Mouse (Mus musculus) spleen, postnatal 14 days (tissue): ENCODE measurements around the gene Scnn1g.

Experiments
- DNase-seq, 2 experiments: peaks; one replicate each; pipeline ENCODE4 v3.0.0; 2021 to 2022; ENCODE audit warnings: low spot score in 2 of 2

Gene Scnn1g

DNA sequence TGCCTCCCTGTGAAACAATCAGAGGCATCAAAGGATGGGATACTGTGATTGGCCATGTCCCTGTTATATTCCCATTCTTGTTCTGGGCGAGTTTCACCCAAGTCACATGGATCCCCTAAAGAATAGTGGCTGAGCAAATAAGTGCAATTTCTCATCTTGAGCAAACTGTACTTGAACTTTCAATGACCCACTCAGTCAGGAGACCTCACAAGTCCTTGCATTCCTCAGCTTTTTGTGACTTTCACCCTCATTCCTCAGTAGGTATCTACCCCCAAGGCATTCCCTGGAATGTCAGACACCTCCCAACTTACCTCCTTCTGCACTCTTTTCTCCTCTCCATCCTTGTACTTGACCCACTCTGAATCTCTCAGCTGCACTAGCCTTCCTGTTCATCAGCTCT, 44.3 kb downstream of the Scnn1g start:
- no peak for DNase-seq

DNA sequence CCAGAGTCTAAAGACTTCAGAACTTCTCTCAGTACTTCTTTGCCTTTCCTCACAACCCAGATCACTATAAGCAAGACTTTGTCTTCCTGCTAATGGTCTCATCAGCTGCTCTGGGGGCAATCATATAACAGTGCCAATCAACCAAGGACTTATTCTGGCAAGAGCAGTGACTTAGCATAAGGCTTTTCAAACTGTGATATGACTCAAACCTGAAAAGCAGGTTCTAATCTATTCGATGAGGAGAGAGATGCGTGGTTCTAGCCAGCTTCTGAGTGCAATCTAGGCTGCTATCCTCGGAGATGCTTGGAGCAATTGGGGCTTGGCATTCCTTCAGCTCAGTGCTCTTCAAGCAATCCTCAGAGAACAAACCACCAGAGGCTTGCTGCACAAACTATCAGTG, 44.7 kb downstream of the Scnn1g start:
- no peak for DNase-seq

DNA sequence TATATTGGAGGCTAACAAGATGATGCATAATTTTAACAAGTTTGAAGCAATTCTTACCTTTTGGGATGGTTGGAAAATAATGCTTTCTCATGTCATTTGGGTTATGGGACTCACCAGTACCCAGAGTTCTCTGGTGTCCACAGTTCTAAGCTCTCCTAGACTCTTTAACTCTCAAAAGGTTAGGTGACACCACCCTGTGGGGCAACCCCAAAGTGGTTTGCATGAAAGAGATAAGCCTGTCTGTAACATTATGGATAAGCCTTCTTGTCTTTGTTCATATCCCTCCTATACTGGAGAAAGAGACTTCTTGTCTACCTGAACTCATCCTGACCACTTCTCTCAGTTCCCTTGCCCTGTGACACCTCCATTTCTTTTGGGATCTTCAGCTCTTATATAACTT, 45.1 kb downstream of the Scnn1g start:
- no peak for DNase-seq

DNA sequence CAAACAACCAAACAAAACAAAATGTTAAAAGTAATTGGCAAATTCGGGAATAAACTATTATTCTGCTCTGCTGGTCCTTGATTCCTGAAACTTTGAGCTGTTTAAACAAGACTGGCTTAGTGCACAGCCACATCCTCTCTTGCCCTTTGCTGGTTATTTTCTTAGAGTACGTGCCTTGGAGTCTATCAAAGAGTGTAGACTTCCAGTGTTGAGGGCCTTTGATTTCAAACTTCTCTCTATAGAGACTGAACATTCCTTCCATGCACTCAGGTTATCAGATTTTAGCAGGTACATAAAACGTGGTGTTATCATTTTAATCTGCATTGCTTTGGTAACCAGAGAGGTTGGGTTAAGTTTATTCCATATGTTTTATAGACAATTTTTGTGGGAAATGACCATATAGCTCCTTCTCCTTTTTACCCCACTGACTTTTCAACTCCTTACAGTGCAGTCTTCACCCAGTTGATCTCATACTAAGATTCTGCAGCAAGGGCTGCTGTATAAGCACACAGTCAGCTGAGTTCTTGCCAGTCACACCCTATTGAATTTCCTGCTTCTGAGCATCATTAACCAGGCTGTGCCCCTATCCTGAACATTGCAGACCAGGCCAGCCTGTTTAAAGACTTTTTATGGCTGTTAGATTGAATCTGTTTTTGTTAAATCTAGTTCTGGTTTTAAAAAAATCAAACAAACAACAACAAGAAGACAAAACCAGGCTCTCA, 48.1 kb downstream of the Scnn1g start:
- DNase-seq, result no peak

DNA sequence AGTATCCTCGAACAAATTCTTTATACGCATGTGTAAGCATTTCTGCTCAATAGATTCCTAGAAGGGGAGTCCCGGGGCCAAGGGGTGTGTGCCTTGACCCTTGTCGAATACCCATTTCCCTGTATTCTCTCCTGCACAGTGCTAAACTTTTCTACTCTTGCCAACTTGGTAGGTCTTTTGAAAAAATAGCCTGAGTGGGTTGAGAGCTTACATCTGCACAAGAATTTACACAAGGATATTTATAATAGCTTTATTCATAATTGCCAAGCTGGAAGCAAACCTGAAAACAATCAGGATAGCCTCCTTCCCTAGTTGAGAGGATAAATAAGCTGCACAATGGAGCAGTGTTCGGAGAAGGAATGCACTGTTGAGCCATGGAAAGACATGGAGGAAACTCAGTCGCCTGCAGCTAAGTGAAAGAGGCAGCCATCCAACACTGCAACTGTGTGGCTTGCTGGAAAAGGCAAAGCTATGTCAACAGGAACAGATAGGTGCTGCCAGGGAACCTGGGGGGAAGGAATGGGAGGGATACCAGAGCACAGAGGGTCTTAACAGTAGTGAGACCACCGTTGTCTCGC, 51.5 kb downstream of the Scnn1g start:
- DNase-seq, result no peak

DNA sequence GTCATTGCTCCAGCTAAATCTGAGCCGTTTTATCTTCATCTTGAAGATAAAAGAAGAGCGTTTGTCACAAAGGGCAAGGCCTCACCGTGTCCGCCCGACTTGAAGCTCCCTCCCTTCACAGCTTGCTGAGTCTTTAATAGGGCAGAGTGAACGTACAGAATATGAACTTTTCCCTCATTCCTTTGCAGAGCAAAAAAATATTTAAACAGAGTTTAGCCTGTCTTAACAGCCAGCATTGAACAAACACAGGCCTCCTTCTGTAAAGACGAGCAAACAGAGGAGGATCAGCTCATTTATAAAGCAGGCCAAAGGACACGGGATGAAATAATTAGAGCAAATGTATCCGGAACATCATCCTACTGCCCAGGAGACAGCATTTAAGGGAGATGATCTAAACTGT, 63.5 kb downstream of the Scnn1g start:
- no peak for DNase-seq

DNA sequence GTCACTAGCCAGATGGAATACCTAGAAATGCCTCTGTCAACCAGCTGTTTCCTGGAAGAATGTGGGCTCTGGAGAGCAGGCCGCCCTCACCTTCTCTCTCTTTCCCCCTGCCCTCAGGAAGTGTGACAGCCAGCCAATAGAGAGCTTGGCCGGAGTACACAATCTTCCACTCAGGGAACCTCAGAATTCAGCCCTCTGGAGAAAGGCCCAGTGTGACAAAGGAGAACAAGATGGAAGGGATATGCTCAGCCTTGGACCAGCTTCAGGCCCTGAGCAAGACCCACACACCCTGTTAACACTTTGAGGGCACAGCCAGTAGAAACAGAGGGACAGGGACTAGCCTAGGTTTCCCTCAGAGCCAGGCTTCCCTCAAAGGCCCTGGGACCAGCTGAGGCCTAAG, 68.2 kb downstream of the Scnn1g start:
- DNase-seq, result no peak

DNA sequence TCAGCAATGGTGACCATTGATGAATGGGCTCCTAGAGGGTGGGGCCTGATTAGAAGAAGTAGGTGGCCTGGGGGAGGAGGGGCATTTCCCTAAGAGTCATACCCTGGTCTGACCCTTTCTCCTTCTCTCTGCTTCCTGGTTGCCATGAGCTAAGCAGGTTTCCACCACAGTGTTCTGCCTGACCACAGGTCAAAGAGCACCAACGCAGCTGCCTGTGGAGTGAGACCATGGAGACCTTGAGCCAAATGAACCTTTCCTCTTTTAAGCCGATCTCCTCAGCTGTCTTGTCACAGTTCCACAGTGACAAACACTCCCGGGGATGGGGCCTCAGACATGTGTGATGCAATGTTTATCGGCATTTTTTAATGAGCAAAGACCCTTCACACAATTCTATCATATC, 68.7 kb downstream of the Scnn1g start:
- no peak for DNase-seq

DNA sequence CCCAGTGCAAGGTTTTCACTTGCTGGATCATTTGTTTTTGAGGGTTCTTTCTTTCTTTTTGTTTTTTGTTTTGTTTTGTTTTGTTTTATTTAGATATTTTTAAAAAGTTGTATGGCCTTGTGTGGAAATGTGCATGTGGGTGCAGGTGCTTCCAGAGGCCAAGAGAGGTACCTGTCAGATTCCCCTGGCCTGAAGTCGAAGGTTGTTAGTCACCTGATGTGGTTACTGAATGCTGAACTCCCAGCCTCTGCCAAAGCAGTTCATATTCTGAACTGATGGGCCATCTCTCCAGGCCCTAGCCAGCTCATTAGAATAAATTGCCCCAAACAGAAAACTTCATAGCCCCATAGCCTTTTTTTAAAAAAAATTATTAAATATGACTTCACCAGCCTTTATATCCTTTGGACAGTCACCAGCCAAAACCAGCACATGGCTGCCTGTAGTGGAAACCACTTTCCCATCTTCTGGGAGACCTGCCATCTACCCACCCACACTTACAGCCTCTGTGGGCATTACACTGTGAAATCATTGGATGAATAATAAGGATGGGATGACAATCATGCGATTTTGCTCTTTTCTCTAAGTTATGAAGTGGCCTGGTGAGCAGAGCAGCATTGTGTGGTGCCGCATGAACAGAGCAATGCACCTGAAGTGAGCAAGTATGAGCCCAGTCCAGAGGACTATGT, 71.7 kb downstream of the Scnn1g start:
- no peak for DNase-seq

DNA sequence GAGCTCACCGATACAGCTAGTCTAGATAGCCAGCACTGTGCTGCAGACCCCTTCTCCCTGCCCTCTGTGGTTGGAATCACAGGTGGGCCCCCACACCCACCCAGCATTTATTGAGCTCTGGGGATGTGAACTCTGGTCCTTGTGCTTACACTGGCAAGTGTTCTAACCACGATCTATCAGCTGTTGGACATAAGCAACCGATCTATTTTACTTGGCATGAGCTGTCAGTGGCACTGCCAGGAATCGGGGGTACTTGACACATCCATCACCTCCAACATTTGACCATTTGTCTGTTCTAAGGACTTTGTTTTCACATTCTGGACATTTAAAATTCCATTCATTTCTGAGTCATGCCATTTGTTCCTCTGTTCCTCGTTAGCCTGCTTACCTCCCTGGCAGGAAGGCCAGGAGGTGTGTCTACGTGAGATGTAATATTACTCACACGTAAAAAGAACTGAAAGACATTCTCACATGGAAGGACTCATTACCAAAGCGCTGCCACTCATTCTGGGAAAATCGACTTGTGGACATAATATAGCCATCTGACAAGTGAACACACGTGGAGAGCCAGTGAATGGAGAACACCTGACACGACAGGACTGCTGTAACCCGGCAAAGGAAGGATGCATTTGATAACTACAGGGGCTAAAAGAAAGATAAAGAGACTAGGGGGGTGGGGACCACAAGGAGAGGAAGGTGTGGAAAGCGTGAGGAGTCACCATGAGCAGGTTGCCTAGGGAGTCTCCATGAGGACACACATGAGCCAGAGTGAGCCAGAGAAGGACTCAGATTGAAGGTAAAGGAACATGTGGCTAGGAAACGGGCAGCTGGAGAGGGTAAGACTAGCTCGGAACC, 73.7 kb downstream of the Scnn1g start:
- DNase-seq, result no peak
